Mouse (Mus musculus): ENCODE measurements around the gene Gm12248. TPM values are rescaled to one million over a fixed set of nuclear protein-coding genes. Genes with fewer than 3 reads are reported as not detected.
A peak's percentile ranks its signal among the peaks of the same experiment; 100 is the strongest.
"Not testable (repeated sequence)": the region's sequence is repeated elsewhere in the genome, so short reads cannot be mapped to it uniquely, and the experiment has no call there.

Gm12248 gene
- polyA plus RNA-seq, 1 experiment from 2014 or later = not detected

- no peak overlapping the region for H3K9ac ChIP-seq (ENCODE audit: low read length)
- no peak overlapping the region for H3K4me3 ChIP-seq (ENCODE audit: low read depth, low read length)
- DNase-seq (ENCODE audit: low spot score) (no peak), ATAC-seq (no peak)
- H3K4me2 ChIP-seq (ENCODE audit: low read length) = no peak overlapping the region
- H3K27me3 ChIP-seq (replicated peaks; ENCODE audit: control insufficient read depth, insufficient read depth, low read length) = no peaks in the 10 kb centered on the region
- no peaks in the 10 kb centered on the region for H3K9me3 ChIP-seq (replicated peaks; ENCODE audit: control insufficient read depth, low read length)
- peaks cover 13% of the 10 kb centered on the region for H3K36me3 ChIP-seq (ENCODE audit: control insufficient read depth, insufficient read depth, low read length)
- no peak overlapping the region for H3K27ac ChIP-seq (ENCODE audit: low read depth, low read length)
- no peaks in the 10 kb centered on the region for H3K4me1 ChIP-seq (ENCODE audit: control insufficient read depth, insufficient read depth, low read length)
- WGBS = 85% methylated on average over 4 of the region's 4 CpGs
Measured at GRCm38 (mm10) chr11:58065025-58065424, 27.9 kb downstream of the Gm12248 start.

- Histone ChIP-seq H3K4me1 (ENCODE audit: control insufficient read depth, insufficient read depth, low read length) (no peaks in the 10 kb centered on the region), H3K9ac (ENCODE audit: low read length) (no peak overlapping the region), H3K27me3 (replicated peaks; ENCODE audit: control insufficient read depth, insufficient read depth, low read length) (no peaks in the 10 kb centered on the region), H3K36me3 (ENCODE audit: control insufficient read depth, insufficient read depth, low read length) (peaks cover 34% of the 10 kb centered on the region), H3K27ac (ENCODE audit: low read depth, low read length) (no peak overlapping the region), H3K4me2 (ENCODE audit: low read length) (no peak overlapping the region), H3K4me3 (ENCODE audit: low read depth, low read length) (no peak overlapping the region), H3K9me3 (replicated peaks; ENCODE audit: control insufficient read depth, low read length) (no peaks in the 10 kb centered on the region)
- WGBS = 89% methylated on average over 4 of the region's 4 CpGs
- no peak for DNase-seq (ENCODE audit: low spot score)
- ATAC-seq = no peak
Measured at GRCm38 (mm10) chr11:58062586-58062985, 30.3 kb downstream of the Gm12248 start.

GRCm38 (mm10) chr11:58061218-58061617, 31.7 kb downstream of the Gm12248 start:
- not testable (repeated sequence) for H3K9me3 ChIP-seq (replicated peaks; ENCODE audit: control insufficient read depth, low read length); H3K4me3 ChIP-seq (ENCODE audit: low read depth, low read length); H3K9ac ChIP-seq (ENCODE audit: low read length); H3K27me3 ChIP-seq (replicated peaks; ENCODE audit: control insufficient read depth, insufficient read depth, low read length); H3K4me2 ChIP-seq (ENCODE audit: low read length); ATAC-seq; H3K4me1 ChIP-seq (ENCODE audit: control insufficient read depth, insufficient read depth, low read length); H3K27ac ChIP-seq (ENCODE audit: low read depth, low read length); DNase-seq (ENCODE audit: low spot score)
- 83% methylated on average over 4 of the region's 4 CpGs for WGBS
- H3K36me3 ChIP-seq (ENCODE audit: control insufficient read depth, insufficient read depth, low read length) = peaks cover 47% of the 10 kb centered on the region

- 90% methylated on average over 7 of the region's 7 CpGs for WGBS
- not testable (repeated sequence) for ATAC-seq
- H3K36me3 ChIP-seq (ENCODE audit: control insufficient read depth, insufficient read depth, low read length) = peaks cover 59% of the 10 kb centered on the region
Measured at GRCm38 (mm10) chr11:58059752-58060151, 33.2 kb downstream of the Gm12248 start.

GRCm38 (mm10) chr11:58057455-58057854, 35.5 kb downstream of the Gm12248 start:
- no peaks in the 10 kb centered on the region for H3K9me3 ChIP-seq (replicated peaks; ENCODE audit: control insufficient read depth, low read length)
- no peaks in the 10 kb centered on the region for H3K4me1 ChIP-seq (ENCODE audit: control insufficient read depth, insufficient read depth, low read length)
- H3K4me2 ChIP-seq (ENCODE audit: low read length) = no peak overlapping the region
- peaks cover 82% of the 10 kb centered on the region for H3K36me3 ChIP-seq (ENCODE audit: control insufficient read depth, insufficient read depth, low read length)
- no peak overlapping the region for H3K4me3 ChIP-seq (ENCODE audit: low read depth, low read length)
- ATAC-seq (no peak), DNase-seq (ENCODE audit: low spot score) (peak; percentile 73)
- no peak overlapping the region for H3K9ac ChIP-seq (ENCODE audit: low read length)
- 41% methylated on average over 6 of the region's 6 CpGs for WGBS
- H3K27me3 ChIP-seq (replicated peaks; ENCODE audit: control insufficient read depth, insufficient read depth, low read length) = no peaks in the 10 kb centered on the region
- H3K27ac ChIP-seq (ENCODE audit: low read depth, low read length) = no peak overlapping the region

More at GRCm38 (mm10) chr11:58059752-58060151, 33.2 kb downstream of the Gm12248 start:
- H3K9ac ChIP-seq (ENCODE audit: low read length); H3K9me3 ChIP-seq (replicated peaks; ENCODE audit: control insufficient read depth, low read length); DNase-seq (ENCODE audit: low spot score); H3K4me1 ChIP-seq (ENCODE audit: control insufficient read depth, insufficient read depth, low read length); H3K27ac ChIP-seq (ENCODE audit: low read depth, low read length); H3K4me2 ChIP-seq (ENCODE audit: low read length); H3K27me3 ChIP-seq (replicated peaks; ENCODE audit: control insufficient read depth, insufficient read depth, low read length); H3K4me3 ChIP-seq (ENCODE audit: low read depth, low read length): not testable (repeated sequence)

- H3K4me1 ChIP-seq (ENCODE audit: control insufficient read depth, insufficient read depth, low read length) = no peaks in the 10 kb centered on the region
- H3K27me3 ChIP-seq (replicated peaks; ENCODE audit: control insufficient read depth, insufficient read depth, low read length) = no peaks in the 10 kb centered on the region
- ATAC-seq = no peak
- H3K36me3 ChIP-seq (ENCODE audit: control insufficient read depth, insufficient read depth, low read length) = peaks cover 79% of the 10 kb centered on the region
- H3K27ac ChIP-seq (ENCODE audit: low read depth, low read length) = no peak overlapping the region
- no peak overlapping the region for H3K4me3 ChIP-seq (ENCODE audit: low read depth, low read length)
- no peaks in the 10 kb centered on the region for H3K9me3 ChIP-seq (replicated peaks; ENCODE audit: control insufficient read depth, low read length)
- no peak overlapping the region for H3K4me2 ChIP-seq (ENCODE audit: low read length)
- WGBS = 79% methylated on average over 4 of the region's 4 CpGs
- DNase-seq (ENCODE audit: low spot score) = no peak
- no peak overlapping the region for H3K9ac ChIP-seq (ENCODE audit: low read length)
Measured at GRCm38 (mm10) chr11:58046438-58046837, 46.5 kb downstream of the Gm12248 start.

- Histone ChIP-seq H3K27me3 (replicated peaks; ENCODE audit: control insufficient read depth, insufficient read depth, low read length) (no peaks in the 10 kb centered on the region), H3K4me1 (ENCODE audit: control insufficient read depth, insufficient read depth, low read length) (no peaks in the 10 kb centered on the region), H3K4me2 (ENCODE audit: low read length) (no peak overlapping the region), H3K36me3 (ENCODE audit: control insufficient read depth, insufficient read depth, low read length) (peaks cover 50% of the 10 kb centered on the region), H3K27ac (ENCODE audit: low read depth, low read length) (no peak overlapping the region), H3K4me3 (ENCODE audit: low read depth, low read length) (no peak overlapping the region), H3K9ac (ENCODE audit: low read length) (no peak overlapping the region), H3K9me3 (replicated peaks; ENCODE audit: control insufficient read depth, low read length) (no peaks in the 10 kb centered on the region)
- no peak for ATAC-seq
- 96% methylated on average over 5 of the region's 5 CpGs for WGBS
- no peak for DNase-seq (ENCODE audit: low spot score)
Measured at GRCm38 (mm10) chr11:58042861-58043431, 50.0 kb downstream of the Gm12248 start.

GRCm38 (mm10) chr11:58039027-58039426, 53.9 kb downstream of the Gm12248 start:
- Histone ChIP-seq H3K36me3 (ENCODE audit: control insufficient read depth, insufficient read depth, low read length) (peaks cover 24% of the 10 kb centered on the region), H3K4me1 (ENCODE audit: control insufficient read depth, insufficient read depth, low read length) (no peaks in the 10 kb centered on the region; the same call in 1 of the 2 replicates), H3K27ac (ENCODE audit: low read depth, low read length) (no peak overlapping the region), H3K4me2 (ENCODE audit: low read length) (no peak overlapping the region), H3K9me3 (replicated peaks; ENCODE audit: control insufficient read depth, low read length) (no peaks in the 10 kb centered on the region), H3K9ac (ENCODE audit: low read length) (no peak overlapping the region), H3K4me3 (ENCODE audit: low read depth, low read length) (no peak overlapping the region), H3K27me3 (replicated peaks; ENCODE audit: control insufficient read depth, insufficient read depth, low read length) (no peaks in the 10 kb centered on the region)
- DNase-seq (ENCODE audit: low spot score) (peak; percentile 16), ATAC-seq (no peak)
- WGBS = 84% methylated on average over 1 of the region's 1 CpGs

GRCm38 (mm10) chr11:58033635-58034034, 59.3 kb downstream of the Gm12248 start:
- H3K9me3 ChIP-seq (replicated peaks; ENCODE audit: control insufficient read depth, low read length) = no peaks in the 10 kb centered on the region
- H3K27ac ChIP-seq (ENCODE audit: low read depth, low read length) = no peak overlapping the region
- DNase-seq (ENCODE audit: low spot score) = no peak
- H3K4me1 ChIP-seq (ENCODE audit: control insufficient read depth, insufficient read depth, low read length) = no peaks in the 10 kb centered on the region; the same call in 1 of the 2 replicates
- no peaks in the 10 kb centered on the region for H3K27me3 ChIP-seq (replicated peaks; ENCODE audit: control insufficient read depth, insufficient read depth, low read length)
- H3K9ac ChIP-seq (ENCODE audit: low read length) = no peak overlapping the region
- H3K4me3 ChIP-seq (ENCODE audit: low read depth, low read length) = no peak overlapping the region
- 86% methylated on average over 3 of the region's 3 CpGs for WGBS
- no peak for ATAC-seq
- H3K36me3 ChIP-seq (ENCODE audit: control insufficient read depth, insufficient read depth, low read length) = no peaks in the 10 kb centered on the region
- no peak overlapping the region for H3K4me2 ChIP-seq (ENCODE audit: low read length)

Measured in forebrain, embryonic 14.5 days (tissue).